Mouse (Mus musculus): ENCODE data around the gene Hist1h2ak. TPM values are rescaled to one million over a fixed set of nuclear protein-coding genes. Genes with fewer than 3 reads are reported as not detected.

Hist1h2ak gene
- polyA plus RNA-seq, 1 experiment from 2014 or later, result 7.5 TPM

DNA sequence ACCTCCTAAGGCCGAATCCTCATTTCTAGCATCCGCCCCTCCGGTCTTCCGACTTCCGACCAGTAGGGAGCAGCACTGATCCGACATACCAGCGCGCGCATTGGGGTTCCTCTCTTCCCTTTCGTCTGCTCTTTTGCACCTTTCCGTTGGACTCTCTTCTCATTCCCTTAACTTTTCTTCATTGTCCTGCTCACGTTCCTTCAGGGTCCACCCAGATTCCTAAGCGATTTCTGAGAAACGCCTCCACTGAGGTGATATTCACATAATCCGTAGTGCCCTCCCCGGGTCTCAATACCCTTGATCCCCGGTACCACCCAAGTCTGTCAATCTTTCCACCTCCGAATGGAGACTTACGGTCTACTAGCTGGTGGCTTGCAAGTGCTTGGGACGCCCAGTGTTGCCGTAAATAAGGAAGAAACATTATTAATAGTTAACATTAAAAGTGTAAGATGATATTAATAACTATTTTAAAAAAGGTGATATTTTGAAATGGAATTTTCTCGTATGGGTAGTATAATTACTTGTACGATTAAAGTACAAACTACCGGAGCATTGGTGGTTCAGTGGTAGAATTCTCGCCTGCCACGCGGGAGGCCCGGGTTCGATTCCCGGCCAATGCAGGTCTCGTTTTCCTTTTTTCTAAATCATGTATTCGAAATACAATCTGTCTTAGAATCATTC lies 43.5 kb downstream of the Hist1h2ak start:
- H3K4me3 ChIP-seq (ENCODE audit: low read depth, low read length), result peak overlapping the region; percentile 72
- H3K27ac ChIP-seq (ENCODE audit: low read length), result peak overlapping the region; percentile 74
- DNase-seq (ENCODE audit: low spot score), result peak; percentile 95
- H3K4me2 ChIP-seq (replicated peaks; ENCODE audit: low read depth, low read length), result peak overlapping the region; percentile 60
- ATAC-seq, result peak; percentile 83
- peak; percentile 33; the same call in 1 of the 2 replicates for TF ChIP-seq EP300 (IDR thresholded peaks at IDR 0.05)
- peak; percentile 88 for TF ChIP-seq CTCF (IDR thresholded peaks at IDR 0.05)
- no peaks in the 10 kb centered on the region for H3K9me3 ChIP-seq (ENCODE audit: low read length)
- under 1% methylated on average over 32 of the region's 32 CpGs for WGBS
- H3K4me1 ChIP-seq (ENCODE audit: insufficient read depth, low read depth, low read length), result peaks cover 4% of the 10 kb centered on the region; the same call in 1 of the 2 replicates
- H3K9ac ChIP-seq (replicated peaks; ENCODE audit: low read depth), result peak overlapping the region; percentile 37; the same call in 1 of the 2 replicates
- H3K27me3 ChIP-seq (replicated peaks; ENCODE audit: insufficient read depth, low read length), result no peaks in the 10 kb centered on the region
- no peaks in the 10 kb centered on the region for H3K36me3 ChIP-seq (ENCODE audit: insufficient read depth, low read length)

GRCm38 (mm10) chr13:21706669-21707068 lies 47.0 kb downstream of the Hist1h2ak start:
- H3K36me3 ChIP-seq (ENCODE audit: insufficient read depth, low read length), result no peaks in the 10 kb centered on the region
- no peak for ATAC-seq
- no peak for DNase-seq (ENCODE audit: low spot score)

More at GRCm38 (mm10) chr13:21706669-21707068, 47.0 kb downstream of the Hist1h2ak start:
- Histone ChIP-seq H3K4me2 (replicated peaks; ENCODE audit: low read depth, low read length) (no peak overlapping the region), H3K27me3 (replicated peaks; ENCODE audit: insufficient read depth, low read length) (no peaks in the 10 kb centered on the region), H3K9ac (replicated peaks; ENCODE audit: low read depth) (no peak overlapping the region), H3K4me3 (ENCODE audit: low read depth, low read length) (no peak overlapping the region), H3K4me1 (ENCODE audit: insufficient read depth, low read depth, low read length) (no peaks in the 10 kb centered on the region), H3K9me3 (ENCODE audit: low read length) (no peaks in the 10 kb centered on the region), H3K27ac (ENCODE audit: low read length) (no peak overlapping the region)
- WGBS, result 65% methylated on average over 4 of the region's 4 CpGs
- no peak for TF ChIP-seq CTCF (IDR thresholded peaks at IDR 0.05)
- no peak for TF ChIP-seq EP300 (IDR thresholded peaks at IDR 0.05)

Small RNAs within 50 kb of the gene (microRNA-seq; reads per million reads assigned to microRNA genes)
- gene Gm44346 (not detected), gene Gm44357 (not detected), gene Gm44367 (not detected), gene Gm44454 (not detected)

Other genes starting within 250 kb of the Hist1h2ak start
- 3.1 and 3.4 TPM in 2 replicates for gene Zkscan8, start 222.7 kb downstream of the Hist1h2ak start, polyA plus RNA-seq (2015; fragmentation: Nextera tagmentation; extraction: Ambion mirVana)
- 0.06 TPM in 1 of 2 replicates, not detected in the other for gene Olfr1366, start 211.0 kb downstream of the Hist1h2ak start, polyA plus RNA-seq (2015; fragmentation: Nextera tagmentation; extraction: Ambion mirVana)
- gene Olfr1535, start 193.9 kb downstream of the Hist1h2ak start, polyA plus RNA-seq (2015; fragmentation: Nextera tagmentation; extraction: Ambion mirVana), result 0.05 TPM in 1 of 2 replicates, not detected in the other
- gene Olfr1364, start 172.1 kb downstream of the Hist1h2ak start, polyA plus RNA-seq (2015; fragmentation: Nextera tagmentation; extraction: Ambion mirVana), result not detected in 2 replicates
- not detected in 2 replicates for gene Olfr1362, start 139.8 kb downstream of the Hist1h2ak start, polyA plus RNA-seq (2015; fragmentation: Nextera tagmentation; extraction: Ambion mirVana)
- not detected in 2 replicates for gene Olfr11, start 111.3 kb downstream of the Hist1h2ak start, polyA plus RNA-seq (2015; fragmentation: Nextera tagmentation; extraction: Ambion mirVana)
- gene Olfr1361, start 90.4 kb downstream of the Hist1h2ak start, polyA plus RNA-seq (2015; fragmentation: Nextera tagmentation; extraction: Ambion mirVana), result not detected in 2 replicates
- gene Olfr1360, start 76.4 kb downstream of the Hist1h2ak start, polyA plus RNA-seq (2015; fragmentation: Nextera tagmentation; extraction: Ambion mirVana), result not detected in 2 replicates
- gene Olfr1359, start 55.7 kb downstream of the Hist1h2ak start, polyA plus RNA-seq (2015; fragmentation: Nextera tagmentation; extraction: Ambion mirVana), result not detected in 2 replicates
- gene Hist1h2bl, start 37.7 kb downstream of the Hist1h2ak start, polyA plus RNA-seq (2015; fragmentation: Nextera tagmentation; extraction: Ambion mirVana), result not detected in 2 replicates
- 5.4 TPM in 1 of 2 replicates, not detected in the other for gene Hist1h2ai, start 37.4 kb downstream of the Hist1h2ak start, polyA plus RNA-seq (2015; fragmentation: Nextera tagmentation; extraction: Ambion mirVana)
- gene Hist1h3h, start 36.2 kb downstream of the Hist1h2ak start, polyA plus RNA-seq (2015; fragmentation: Nextera tagmentation; extraction: Ambion mirVana), result 2.0 TPM in 1 of 2 replicates, not detected in the other
- gene Hist1h2bm, start 31.8 kb downstream of the Hist1h2ak start, polyA plus RNA-seq (2015; fragmentation: Nextera tagmentation; extraction: Ambion mirVana), result 0.66 and 0.67 TPM in 2 replicates
- gene Hist1h4j, start 18.8 kb downstream of the Hist1h2ak start, polyA plus RNA-seq (2015; fragmentation: Nextera tagmentation; extraction: Ambion mirVana), result not detected in 2 replicates
- 0.84 and 0.89 TPM in 2 replicates for gene Hist1h4k, start 3.3 kb downstream of the Hist1h2ak start, polyA plus RNA-seq (2015; fragmentation: Nextera tagmentation; extraction: Ambion mirVana)
- 1.1 and 1.3 TPM in 2 replicates for gene Hist1h2bn, start 296 bp upstream of the Hist1h2ak start, polyA plus RNA-seq (2015; fragmentation: Nextera tagmentation; extraction: Ambion mirVana)
- 1.4 and 2.4 TPM in 2 replicates for gene Hist1h1b, start 26.8 kb upstream of the Hist1h2ak start, polyA plus RNA-seq (2015; fragmentation: Nextera tagmentation; extraction: Ambion mirVana)
- 14.5 and 16.9 TPM in 2 replicates for gene Hist1h3i, start 29.5 kb upstream of the Hist1h2ak start, polyA plus RNA-seq (2015; fragmentation: Nextera tagmentation; extraction: Ambion mirVana)
- gene Hist1h2an, start 33.4 kb upstream of the Hist1h2ak start, polyA plus RNA-seq (2015; fragmentation: Nextera tagmentation; extraction: Ambion mirVana), result 1.3 TPM in 1 of 2 replicates, not detected in the other
- gene Hist1h2bp, start 33.6 kb upstream of the Hist1h2ak start, polyA plus RNA-seq (2015; fragmentation: Nextera tagmentation; extraction: Ambion mirVana), result 0.61 and 0.95 TPM in 2 replicates
- gene Hist1h2bq, start 56.4 kb upstream of the Hist1h2ak start, polyA plus RNA-seq (2015; fragmentation: Nextera tagmentation; extraction: Ambion mirVana), result 3.0 and 4.5 TPM in 2 replicates
- not detected in 2 replicates for gene Hist1h2ao, start 56.6 kb upstream of the Hist1h2ak start, polyA plus RNA-seq (2015; fragmentation: Nextera tagmentation; extraction: Ambion mirVana)
- 0.90 TPM in 1 of 2 replicates, not detected in the other for gene Hist1h4m, start 57.9 kb upstream of the Hist1h2ak start, polyA plus RNA-seq (2015; fragmentation: Nextera tagmentation; extraction: Ambion mirVana)
- gene Hist1h4n, start 78.4 kb upstream of the Hist1h2ak start, polyA plus RNA-seq (2015; fragmentation: Nextera tagmentation; extraction: Ambion mirVana), result 4.6 and 6.0 TPM in 2 replicates
- 382 and 386 TPM in 2 replicates for gene Hist1h2ap, start 79.7 kb upstream of the Hist1h2ak start, polyA plus RNA-seq (2015; fragmentation: Nextera tagmentation; extraction: Ambion mirVana)
- gene Hist1h2br, start 79.9 kb upstream of the Hist1h2ak start, polyA plus RNA-seq (2015; fragmentation: Nextera tagmentation; extraction: Ambion mirVana), result 3.0 and 3.8 TPM in 2 replicates
- 2.5 and 3.4 TPM in 2 replicates for gene Zfp184, start 191.3 kb upstream of the Hist1h2ak start, polyA plus RNA-seq (2015; fragmentation: Nextera tagmentation; extraction: Ambion mirVana)
- not detected in 2 replicates for gene Pom121l2, start 227.4 kb upstream of the Hist1h2ak start, polyA plus RNA-seq (2015; fragmentation: Nextera tagmentation; extraction: Ambion mirVana)

All from lung, postnatal 0 days (tissue).